Mouse (Mus musculus): ENCODE measurements around the gene Pak6.
"Not testable (repeated sequence)": the region's sequence is repeated elsewhere in the genome, so short reads cannot be mapped to it uniquely, and the experiment has no call there.

Gene Pak6

DNA sequence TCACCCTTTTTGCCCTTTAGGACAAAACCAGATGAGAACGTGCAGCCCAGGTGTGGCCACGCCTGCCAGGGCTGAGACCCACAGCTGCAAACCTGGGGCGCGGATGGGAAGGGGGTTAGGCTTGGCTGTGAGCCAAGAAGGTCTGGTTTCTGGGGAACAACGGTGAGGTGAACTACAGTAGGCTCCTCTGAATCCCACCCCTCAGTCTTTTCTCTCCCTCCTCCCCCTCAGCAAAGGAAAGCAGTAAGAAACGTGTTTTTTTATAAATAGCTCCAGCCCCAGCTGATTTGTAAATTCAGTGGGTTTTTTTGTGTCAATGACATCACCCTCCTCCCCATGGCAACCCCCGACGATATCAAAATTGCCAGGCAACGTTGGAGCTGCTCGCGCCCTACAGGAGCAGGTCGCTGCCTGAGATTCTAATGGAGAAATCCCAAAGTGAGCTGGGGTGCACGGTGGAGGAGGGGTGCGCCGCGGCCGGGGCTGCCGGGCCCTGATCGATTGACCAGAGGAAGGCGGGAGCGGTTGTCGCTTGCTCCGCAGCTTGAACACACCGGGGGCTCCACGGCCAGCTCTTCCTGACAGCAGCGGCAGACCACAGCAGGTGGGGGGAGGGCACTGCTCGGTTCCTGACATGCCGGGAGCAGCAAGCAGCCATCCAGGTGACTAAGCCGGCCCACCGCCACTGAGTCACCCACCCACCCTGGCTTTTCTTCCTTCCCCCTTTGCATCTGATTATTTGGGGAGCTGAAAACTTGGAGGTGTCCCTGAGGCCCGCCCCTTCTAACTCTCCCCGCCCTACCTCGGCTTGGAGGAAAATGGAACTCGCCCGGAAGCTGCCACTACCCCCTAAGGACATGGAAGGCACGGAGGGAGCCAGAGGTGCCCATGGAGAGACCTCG, at the start of gene Pak6:
Pak6 (plus strand) TSS at position 402 of the 902 bp plus-strand sequence.
- DNase-seq: no peak

GRCm38 (mm10) chr2:118618013-118618412, 45.1 kb upstream of the Pak6 start:
- DNase-seq: no peak

DNA sequence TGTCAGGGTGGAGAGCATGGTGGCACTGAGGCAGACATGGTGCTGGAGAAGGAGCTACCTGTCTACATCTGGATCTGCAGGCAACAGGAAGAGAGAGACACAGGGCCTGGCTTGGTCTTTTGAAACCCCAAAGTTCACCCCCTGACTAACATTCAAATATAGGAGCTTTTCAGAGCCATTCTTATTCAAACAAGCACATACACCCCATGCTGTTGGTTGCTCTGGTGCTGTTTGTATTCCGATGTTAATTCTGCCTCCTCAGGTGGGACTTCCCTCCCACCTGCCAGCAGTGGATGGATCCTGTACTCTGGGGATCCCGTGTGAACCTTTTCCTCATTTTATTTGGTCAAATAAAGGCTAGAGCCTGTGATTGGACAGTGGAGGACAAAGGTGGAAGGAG, 43.0 kb upstream of the Pak6 start:
- no peak for DNase-seq

DNA sequence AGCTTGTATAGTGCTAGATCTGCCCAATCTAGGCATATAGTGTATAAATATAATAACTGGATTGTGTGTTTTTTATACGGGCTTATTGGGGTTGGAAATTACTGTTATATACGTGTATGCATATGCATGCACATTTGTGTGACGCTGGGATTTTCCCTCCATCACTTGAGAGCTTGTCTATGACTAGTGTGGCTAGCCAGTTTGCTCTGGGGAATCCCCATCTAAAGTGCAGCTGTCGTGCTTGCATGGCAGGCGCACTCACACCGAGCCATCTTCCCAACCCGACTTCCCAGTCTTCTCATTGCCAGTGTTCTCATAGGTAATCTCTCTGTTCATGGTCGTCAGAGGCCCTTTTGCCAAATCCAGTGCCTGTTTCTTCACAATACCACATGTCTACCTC, 42.5 kb upstream of the Pak6 start:
- no peak for DNase-seq

- no peak for DNase-seq
Observed at GRCm38 (mm10) chr2:118629276-118629675, 33.8 kb upstream of the Pak6 start.

DNA sequence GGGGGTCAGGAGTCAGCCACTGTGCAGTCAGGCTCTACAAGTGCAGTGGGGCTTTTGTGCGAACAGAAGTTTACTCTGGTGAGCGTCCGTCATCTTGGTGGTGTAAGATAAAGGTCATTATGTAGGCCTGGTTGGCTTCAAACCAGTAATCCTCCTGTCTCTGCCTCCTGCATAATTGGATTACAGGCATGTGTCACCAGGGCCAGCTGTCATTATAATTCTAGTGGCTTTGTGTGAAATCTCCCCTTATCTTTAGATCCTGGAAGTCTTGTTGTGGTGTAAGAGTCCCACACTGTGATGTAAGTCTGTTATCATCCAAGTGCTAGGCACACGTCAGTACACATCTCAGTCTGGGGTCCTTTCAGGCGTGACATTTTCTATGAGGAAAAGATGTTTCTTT, 29.7 kb upstream of the Pak6 start:
- no peak for DNase-seq

- no peak for DNase-seq
Observed at GRCm38 (mm10) chr2:118637258-118637657, 25.8 kb upstream of the Pak6 start.

DNA sequence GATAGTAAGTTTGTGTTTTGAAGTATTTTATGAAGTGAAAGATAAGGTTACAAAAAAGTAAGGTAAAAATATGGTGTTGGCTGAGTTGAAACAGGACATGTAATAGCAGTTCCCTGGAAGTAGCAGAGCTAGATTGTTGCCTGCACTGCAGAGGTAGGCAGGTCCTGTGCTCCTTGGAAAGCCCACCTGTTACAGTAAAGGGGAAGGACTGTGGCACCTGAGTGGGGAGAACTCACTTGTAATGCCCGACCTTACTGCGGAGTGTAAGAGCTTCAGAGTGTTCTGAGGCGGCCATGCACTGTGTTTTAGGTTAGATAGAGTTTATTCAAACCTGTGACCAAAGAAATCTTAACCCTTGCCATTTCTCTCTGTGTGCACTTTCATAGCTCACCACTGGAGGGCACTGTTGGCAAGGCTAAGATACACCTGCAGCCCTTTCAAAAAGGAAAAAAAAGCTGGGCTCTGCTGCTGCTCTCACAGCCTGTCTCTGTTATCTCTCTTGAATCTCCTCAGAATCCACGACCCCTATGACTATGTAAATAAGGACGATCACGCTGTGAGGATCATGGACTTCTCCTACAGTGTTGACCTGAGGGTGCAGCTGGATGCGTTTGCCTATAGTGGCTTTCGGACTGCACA, 25.1 kb upstream of the Pak6 start:
- DNase-seq: peak; percentile 46

GRCm38 (mm10) chr2:118638686-118639085, 24.4 kb upstream of the Pak6 start:
- DNase-seq: no peak

DNA sequence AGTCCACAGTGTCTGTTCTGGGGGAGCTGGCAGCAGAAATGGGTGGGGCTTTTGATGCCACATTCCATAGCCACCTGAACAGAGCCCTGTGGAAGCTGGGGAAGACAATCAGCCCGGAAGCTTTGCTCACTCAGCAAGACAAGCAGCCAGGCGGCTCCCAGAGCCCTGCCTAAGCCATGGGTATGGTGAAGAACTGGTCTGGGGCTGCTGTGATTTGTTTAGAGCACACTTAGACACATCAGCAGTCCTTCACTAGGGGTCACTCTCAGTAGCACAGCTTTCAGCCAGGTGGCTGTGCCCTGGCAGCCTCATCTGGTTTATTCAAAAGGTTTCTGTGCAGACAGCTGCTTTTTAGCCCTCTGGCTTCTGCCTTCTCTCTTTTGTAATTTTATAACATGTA, 22.0 kb upstream of the Pak6 start:
- DNase-seq: no peak

GRCm38 (mm10) chr2:118642431-118642830, 20.7 kb upstream of the Pak6 start:
- no peak for DNase-seq

- DNase-seq: no peak
Observed at GRCm38 (mm10) chr2:118642942-118643341, 20.2 kb upstream of the Pak6 start.

DNA sequence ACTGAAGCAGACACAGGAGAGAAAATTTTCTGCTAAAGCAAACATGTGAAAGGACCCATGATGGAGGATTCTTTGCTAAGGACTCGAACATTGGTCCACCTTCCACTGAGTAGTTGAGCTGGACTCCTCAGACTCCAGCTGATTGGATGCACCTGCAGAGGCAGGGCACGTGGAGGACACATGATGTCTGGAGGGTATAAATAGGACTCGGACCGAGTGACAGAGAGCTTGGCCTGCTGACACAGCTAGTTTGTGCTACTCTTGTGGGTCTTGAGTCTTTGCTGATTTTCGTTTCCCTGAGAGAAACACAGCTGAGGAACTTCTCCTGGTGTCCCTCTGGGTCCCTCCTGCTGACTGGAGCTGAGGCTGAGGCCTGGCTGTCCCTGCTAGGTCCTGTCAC, 16.4 kb upstream of the Pak6 start:
- no peak for DNase-seq

GRCm38 (mm10) chr2:118650697-118651096, 12.4 kb upstream of the Pak6 start:
- DNase-seq: not testable (repeated sequence)

DNA sequence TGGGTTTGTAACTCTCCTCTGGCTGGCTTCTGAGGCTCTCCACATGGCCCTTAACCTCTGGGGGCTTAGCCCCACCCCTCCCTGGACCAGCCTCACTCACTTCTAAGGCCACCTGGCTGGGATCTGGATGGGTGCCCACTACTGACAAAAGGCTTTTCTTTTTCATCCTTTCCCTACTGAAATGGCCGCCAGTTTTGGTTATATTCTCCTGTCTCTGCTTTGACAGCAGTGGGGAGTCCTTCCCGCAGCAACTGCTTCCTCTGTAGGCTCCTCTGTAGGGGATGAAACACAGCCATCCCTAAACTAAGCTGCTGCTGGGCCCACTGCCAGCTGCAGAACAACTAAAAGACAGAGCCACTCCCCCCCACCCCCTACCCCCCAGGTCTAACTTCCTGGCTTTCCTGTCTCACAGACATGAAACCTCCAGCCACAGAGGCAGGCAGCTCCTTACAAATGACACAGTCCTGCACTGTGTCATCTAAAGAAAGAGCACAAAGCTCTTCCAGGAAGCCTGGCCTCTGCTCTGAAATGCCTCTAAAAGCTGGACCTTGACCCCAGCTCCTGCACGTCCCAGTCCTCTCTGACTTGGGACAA, 6.3 kb upstream of the Pak6 start:
- DNase-seq: no peak

DNA sequence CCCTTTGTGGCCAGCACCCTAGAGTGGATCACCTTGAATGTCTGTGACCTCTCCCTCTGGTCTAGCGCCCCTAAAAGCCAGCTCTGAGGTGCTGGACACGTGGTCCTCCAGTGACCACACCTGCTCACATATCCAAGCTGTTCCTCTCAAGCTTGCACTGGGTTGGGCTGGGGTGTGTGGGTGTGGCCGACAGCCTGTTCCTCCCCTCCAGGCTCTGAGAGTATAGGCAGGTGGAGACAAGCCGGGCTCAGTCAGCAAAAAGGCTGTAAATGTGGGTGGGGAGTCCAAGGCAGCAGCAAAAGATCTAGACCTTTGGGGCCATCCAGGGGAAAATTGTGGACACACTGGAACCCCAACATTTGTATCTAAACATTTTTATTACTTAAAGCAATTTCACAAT, 4.6 kb upstream of the Pak6 start:
- DNase-seq: no peak

- DNase-seq: no peak
Observed at GRCm38 (mm10) chr2:118659077-118659476, 4.0 kb upstream of the Pak6 start.

DNA sequence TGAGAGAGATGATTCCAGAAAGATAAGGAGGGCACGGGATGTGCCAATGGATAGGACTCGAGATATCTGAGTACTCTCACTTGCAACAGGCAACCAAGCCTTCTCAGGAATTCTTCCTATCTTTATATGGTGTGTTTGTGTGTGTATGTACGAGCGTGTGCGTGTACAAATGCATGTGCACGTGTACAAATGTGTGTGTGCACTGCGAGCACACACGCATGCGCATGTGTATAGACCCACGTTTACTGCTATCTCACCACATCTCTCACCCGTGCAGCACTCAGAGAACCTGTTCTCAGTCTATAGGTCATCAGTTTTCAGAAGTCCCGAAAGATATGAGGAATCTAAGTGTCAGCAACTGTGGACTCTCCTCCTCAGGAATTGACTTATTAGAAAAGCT, 3.6 kb upstream of the Pak6 start:
- no peak for DNase-seq

- no peak for DNase-seq
Observed at GRCm38 (mm10) chr2:118659998-118660452, 3.1 kb upstream of the Pak6 start.

- DNase-seq: no peak
Observed at GRCm38 (mm10) chr2:118661891-118662290, 1.2 kb upstream of the Pak6 start.

DNA sequence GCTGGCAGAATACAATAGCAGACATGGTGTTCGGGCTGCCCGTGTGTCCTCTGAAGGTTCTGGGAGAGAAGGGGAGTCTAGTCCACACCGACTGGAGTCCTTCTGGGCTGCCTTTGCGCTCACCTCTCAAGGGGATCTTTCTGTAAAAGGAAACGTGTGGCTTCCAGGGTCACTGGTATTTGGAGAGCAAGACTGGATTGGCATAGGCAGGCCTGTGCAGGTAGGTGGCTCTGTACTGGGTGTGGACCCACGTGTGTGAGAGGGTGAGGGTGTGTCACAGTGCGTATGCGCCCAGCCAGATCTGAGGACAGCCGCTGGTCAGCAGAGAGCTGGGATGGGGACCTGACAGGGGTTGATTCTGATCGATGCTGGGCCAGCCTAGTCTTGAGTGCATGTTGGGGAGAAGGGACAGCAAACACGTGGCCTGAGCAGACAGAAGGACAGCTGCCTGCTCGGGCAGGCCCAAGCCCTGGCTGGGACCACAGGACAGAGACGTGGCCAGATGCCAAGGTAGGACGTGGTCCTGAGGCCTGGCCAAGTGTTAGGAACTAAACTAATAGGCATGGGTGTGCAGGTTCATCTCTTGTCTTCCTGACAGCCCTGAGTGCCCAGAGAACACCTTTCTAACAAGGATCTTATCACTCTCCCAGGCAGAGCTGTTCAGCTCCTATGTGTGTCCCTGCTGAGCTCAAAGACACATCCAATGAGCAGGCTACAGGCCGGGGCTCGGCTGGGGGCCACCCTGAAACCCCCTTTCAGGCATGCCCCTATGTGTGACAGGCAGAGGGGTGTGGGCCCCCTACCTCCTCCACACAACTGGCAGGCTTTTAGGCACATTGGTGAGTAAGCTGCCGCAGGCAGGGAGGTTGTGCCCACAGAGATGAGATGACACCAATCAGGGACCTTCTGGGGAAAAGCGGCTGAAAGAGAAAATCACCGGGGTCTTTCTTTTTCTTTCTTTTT, 982 bp downstream of the Pak6 start:
- no peak for DNase-seq

GRCm38 (mm10) chr2:118664975-118665516, 1.9 kb downstream of the Pak6 start:
- no peak for DNase-seq
